Mouse (Mus musculus): Measurements from ENCODE around the gene Cyp46a1. TPM values are rescaled to one million over a fixed set of nuclear protein-coding genes. Genes with fewer than 3 reads are reported as not detected.

Cyp46a1 gene
- polyA plus RNA-seq, 1 experiment = not detected

DNA sequence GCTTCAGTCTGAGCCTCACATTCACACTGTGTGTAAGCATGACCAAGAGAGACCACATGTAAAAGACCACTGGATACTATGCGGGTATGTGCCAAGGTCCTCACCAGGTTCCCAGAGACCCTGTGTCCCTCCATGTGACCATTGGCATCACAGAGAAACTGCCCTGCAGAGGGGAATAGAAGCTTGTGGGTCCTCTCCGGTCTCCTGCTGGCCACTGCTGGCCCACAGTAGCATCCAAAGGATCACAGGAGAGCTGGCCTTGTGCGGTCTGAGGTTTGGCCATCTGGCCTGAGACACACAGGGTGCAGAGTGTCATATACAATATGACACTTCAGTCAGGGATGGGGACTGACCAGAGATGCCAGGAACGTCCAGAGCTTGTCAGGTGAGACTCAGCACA is 24.1 kb upstream of the Cyp46a1 start:
- H3K27me3 ChIP-seq (ENCODE audit: control insufficient read depth) = peaks cover 35% of the 10 kb centered on the region
- H3K36me3 ChIP-seq (ENCODE audit: control insufficient read depth) = no peaks in the 10 kb centered on the region
- H3K4me1 ChIP-seq (ENCODE audit: control insufficient read depth) = no peaks in the 10 kb centered on the region
- H3K4me3 ChIP-seq (replicated peaks) = no peak overlapping the region
- TF ChIP-seq TAL1 (IDR thresholded peaks at IDR 0.05; ENCODE audit: low read length) (no peak), GATA1 (IDR thresholded peaks at IDR 0.05; ENCODE audit: low read length) (no peak)
- H3K9me3 ChIP-seq (ENCODE audit: control insufficient read depth, low read length) = no peaks in the 10 kb centered on the region

DNA sequence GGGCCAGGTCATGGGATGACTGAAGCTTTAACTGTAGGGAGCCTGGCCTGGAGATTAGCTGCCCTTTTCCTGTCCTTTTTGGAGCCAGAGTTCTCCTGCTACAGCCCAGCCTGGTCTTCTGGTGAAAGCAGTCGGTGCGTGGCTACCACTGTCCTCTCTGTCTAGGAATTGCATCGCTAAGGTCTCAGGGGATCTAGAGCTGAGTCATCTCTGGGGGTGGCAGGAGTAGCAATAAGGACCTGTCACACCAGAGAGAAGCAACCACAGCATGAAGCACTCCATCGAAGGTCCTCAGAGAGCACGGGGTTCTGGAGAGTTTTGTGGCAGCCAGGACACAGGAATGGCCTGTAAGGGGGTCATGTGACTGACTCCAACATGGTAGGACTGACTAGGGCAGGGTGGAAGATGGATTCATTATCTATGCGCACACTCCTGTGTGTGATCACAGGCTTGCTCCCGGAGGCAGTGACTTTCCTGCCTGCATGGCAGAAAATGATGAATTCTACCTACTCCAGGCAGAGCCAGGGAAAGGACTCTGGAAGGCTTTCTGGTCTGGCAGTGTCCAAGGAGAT is 23.6 kb upstream of the Cyp46a1 start:
- no peak overlapping the region for H3K4me3 ChIP-seq (replicated peaks)
- H3K36me3 ChIP-seq (ENCODE audit: control insufficient read depth) = no peaks in the 10 kb centered on the region
- no peaks in the 10 kb centered on the region for H3K9me3 ChIP-seq (ENCODE audit: control insufficient read depth, low read length)
- no peak for TF ChIP-seq GATA1 (IDR thresholded peaks at IDR 0.05; ENCODE audit: low read length)
- no peak for TF ChIP-seq TAL1 (IDR thresholded peaks at IDR 0.05; ENCODE audit: low read length)
- no peaks in the 10 kb centered on the region for H3K4me1 ChIP-seq (ENCODE audit: control insufficient read depth)
- peaks cover 30% of the 10 kb centered on the region for H3K27me3 ChIP-seq (ENCODE audit: control insufficient read depth)

DNA sequence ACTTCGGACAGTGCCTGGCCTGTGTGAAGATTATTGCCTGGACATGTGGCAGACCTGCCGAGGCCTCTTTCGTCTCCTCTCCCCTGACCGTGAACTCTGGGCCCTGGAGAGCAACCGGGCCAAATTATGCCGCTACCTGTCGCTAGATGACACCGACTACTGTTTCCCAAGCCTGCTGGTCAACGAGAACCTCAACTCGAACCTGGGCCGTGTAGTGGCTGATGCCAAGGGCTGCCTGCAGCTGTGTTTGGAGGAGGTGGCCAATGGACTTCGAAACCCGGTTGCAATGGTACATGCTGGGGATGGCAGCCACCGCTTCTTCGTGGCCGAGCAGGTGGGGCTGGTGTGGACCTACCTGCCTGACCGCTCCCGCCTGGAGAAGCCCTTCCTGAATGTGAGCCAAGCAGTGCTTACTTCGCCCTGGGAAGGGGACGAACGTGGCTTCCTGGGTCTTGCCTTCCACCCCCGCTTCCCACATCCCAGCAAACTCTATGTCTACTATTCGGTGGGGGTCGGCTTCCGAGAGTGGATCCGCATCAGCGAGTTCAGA is 22.4 kb upstream of the Cyp46a1 start:
- H3K9me3 ChIP-seq (ENCODE audit: control insufficient read depth, low read length) = no peaks in the 10 kb centered on the region
- H3K36me3 ChIP-seq (ENCODE audit: control insufficient read depth) = no peaks in the 10 kb centered on the region
- no peaks in the 10 kb centered on the region for H3K4me1 ChIP-seq (ENCODE audit: control insufficient read depth)
- no peak for TF ChIP-seq GATA1 (IDR thresholded peaks at IDR 0.05; ENCODE audit: low read length)
- TF ChIP-seq TAL1 (IDR thresholded peaks at IDR 0.05; ENCODE audit: low read length) = no peak
- peaks cover 28% of the 10 kb centered on the region for H3K27me3 ChIP-seq (ENCODE audit: control insufficient read depth)
- no peak overlapping the region for H3K4me3 ChIP-seq (replicated peaks)

DNA sequence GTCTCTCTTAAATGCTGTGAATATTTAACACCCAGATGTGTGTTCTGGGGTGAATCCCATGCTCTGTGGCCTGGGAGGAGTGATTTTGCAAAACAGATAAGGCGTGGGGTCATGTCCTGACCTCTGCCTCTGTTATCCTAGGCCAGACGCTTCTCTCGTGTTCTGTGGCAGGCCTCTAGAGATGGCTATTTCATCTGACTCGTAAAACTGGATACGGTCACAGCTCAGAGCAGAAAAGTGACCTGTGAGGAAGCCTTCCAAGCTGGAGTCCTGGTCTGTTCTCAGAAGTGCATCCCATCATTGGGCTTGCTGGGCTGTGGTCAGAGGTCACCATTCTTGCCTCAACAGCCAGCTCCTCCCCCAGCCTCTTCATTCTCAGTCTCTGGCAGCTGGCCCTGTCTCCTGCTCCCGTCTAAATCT is 21.7 kb upstream of the Cyp46a1 start:
- no peaks in the 10 kb centered on the region for H3K4me1 ChIP-seq (ENCODE audit: control insufficient read depth)
- H3K9me3 ChIP-seq (ENCODE audit: control insufficient read depth, low read length) = no peaks in the 10 kb centered on the region
- H3K27me3 ChIP-seq (ENCODE audit: control insufficient read depth) = peaks cover 28% of the 10 kb centered on the region
- no peak overlapping the region for H3K4me3 ChIP-seq (replicated peaks)
- no peak for TF ChIP-seq GATA1 (IDR thresholded peaks at IDR 0.05; ENCODE audit: low read length)
- TF ChIP-seq TAL1 (IDR thresholded peaks at IDR 0.05; ENCODE audit: low read length) = no peak
- no peaks in the 10 kb centered on the region for H3K36me3 ChIP-seq (ENCODE audit: control insufficient read depth)

DNA sequence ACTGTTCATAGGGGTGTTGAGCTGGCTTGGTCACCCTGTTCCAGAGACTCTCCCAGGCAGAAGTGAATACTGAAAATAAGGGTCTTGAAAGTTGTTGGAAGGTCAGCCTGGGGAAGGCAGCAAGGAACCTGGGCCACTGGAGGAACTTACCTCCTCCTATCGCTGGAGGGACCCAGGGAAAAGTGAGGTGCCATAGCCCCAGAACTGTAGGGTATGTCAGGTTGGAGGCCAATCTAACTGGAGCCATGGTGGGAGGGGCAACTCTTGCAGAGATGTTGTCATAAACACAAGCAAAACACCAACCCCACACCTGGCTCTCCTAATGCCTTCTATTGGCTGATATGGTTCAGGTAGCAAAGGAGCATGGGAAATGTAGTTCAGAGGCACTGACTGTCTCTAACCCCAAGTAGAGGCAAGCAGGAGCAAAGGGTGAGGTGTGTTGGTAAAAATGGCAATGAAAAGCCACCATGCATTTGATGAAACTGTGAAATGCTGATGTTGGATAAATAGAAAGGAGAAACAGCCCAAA is 20.9 kb upstream of the Cyp46a1 start:
- H3K36me3 ChIP-seq (ENCODE audit: control insufficient read depth) = no peaks in the 10 kb centered on the region
- H3K4me1 ChIP-seq (ENCODE audit: control insufficient read depth) = no peaks in the 10 kb centered on the region
- TF ChIP-seq GATA1 (IDR thresholded peaks at IDR 0.05; ENCODE audit: low read length) (no peak), TAL1 (IDR thresholded peaks at IDR 0.05; ENCODE audit: low read length) (no peak)
- H3K9me3 ChIP-seq (ENCODE audit: control insufficient read depth, low read length) = no peaks in the 10 kb centered on the region
- peaks cover 29% of the 10 kb centered on the region for H3K27me3 ChIP-seq (ENCODE audit: control insufficient read depth)
- H3K4me3 ChIP-seq (replicated peaks) = no peak overlapping the region

DNA sequence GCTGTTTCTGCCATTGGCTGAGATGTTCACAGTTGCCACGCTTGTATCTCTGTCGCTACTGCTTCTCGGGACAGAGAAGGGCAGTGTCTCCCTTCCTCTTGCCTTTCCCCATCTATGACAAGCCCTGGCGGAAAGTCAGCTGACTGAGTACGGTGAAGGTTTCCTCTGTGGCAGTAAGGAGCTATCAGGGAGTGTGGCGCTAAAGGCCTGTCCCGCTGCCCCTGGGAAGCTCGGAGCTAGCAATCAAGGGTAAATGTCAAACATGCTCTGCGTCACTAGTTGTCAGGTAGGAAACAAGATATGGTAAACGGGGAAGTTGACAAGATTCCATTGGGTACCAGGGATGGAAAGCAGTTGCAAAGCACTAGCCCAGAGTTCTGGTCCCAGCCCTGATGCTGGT is 18.4 kb upstream of the Cyp46a1 start:
- H3K27me3 ChIP-seq (ENCODE audit: control insufficient read depth) = peaks cover 50% of the 10 kb centered on the region
- TF ChIP-seq GATA1 (IDR thresholded peaks at IDR 0.05; ENCODE audit: low read length) (no peak), TAL1 (IDR thresholded peaks at IDR 0.05; ENCODE audit: low read length) (no peak)

DNA sequence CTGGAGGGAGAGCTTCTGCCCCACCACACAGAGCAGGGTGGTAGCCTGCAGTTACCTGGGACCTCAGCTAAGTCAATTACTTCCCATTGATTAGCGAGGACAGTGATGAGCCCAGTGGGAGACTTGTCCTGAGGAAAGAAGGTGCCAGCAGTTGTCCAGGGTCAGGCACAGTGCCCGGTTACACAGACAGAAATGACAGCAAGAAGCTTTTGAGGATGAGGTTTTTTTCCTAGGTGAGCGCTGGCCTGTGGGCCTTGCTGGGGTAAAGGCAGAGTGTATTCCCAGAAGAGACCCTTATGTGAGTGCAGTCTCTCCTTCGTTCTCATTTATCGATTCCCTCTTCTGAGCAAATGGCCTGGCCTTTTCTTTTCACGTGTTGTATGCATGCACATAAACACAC is 17.5 kb upstream of the Cyp46a1 start:
- no peaks in the 10 kb centered on the region for H3K9me3 ChIP-seq (ENCODE audit: control insufficient read depth, low read length)
- H3K27me3 ChIP-seq (ENCODE audit: control insufficient read depth) = peaks cover 50% of the 10 kb centered on the region
- H3K4me3 ChIP-seq (replicated peaks) = no peak overlapping the region
- no peaks in the 10 kb centered on the region for H3K36me3 ChIP-seq (ENCODE audit: control insufficient read depth)
- no peaks in the 10 kb centered on the region for H3K4me1 ChIP-seq (ENCODE audit: control insufficient read depth)
- TF ChIP-seq TAL1 (IDR thresholded peaks at IDR 0.05; ENCODE audit: low read length) (no peak), GATA1 (IDR thresholded peaks at IDR 0.05; ENCODE audit: low read length) (no peak)

More for the DNA sequence above, 18.4 kb upstream of the Cyp46a1 start:
- no peaks in the 10 kb centered on the region for H3K36me3 ChIP-seq (ENCODE audit: control insufficient read depth)
- H3K4me1 ChIP-seq (ENCODE audit: control insufficient read depth) = no peaks in the 10 kb centered on the region
- no peak overlapping the region for H3K4me3 ChIP-seq (replicated peaks)
- H3K9me3 ChIP-seq (ENCODE audit: control insufficient read depth, low read length) = no peaks in the 10 kb centered on the region

DNA sequence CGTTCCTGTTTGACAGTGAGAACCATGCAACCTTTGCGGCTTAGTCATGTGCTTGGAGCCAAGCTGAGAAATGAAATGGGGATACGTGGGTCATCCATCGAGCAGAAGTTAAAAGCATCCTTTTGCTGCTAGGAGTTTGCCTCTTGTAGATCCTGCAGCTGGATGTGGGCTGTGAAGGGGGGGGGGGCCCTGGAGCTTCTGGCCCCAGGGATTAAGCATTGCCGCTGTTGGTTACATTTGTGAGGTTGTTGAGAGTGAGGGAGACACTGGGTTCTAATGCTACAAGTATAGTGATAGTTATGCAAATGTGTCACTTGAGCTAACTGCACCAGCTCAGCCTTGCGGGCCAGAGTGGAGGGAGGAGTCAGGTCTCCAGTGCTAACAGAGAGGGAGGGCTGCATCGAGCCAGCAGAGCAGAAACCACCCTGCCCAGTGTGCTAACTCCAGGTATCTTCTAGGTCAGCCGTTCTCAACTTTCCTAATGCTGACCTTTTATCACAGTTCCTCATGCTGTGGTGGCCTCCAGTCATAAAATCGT is 16.9 kb upstream of the Cyp46a1 start:
- H3K27me3 ChIP-seq (ENCODE audit: control insufficient read depth) = peaks cover 50% of the 10 kb centered on the region
- no peaks in the 10 kb centered on the region for H3K36me3 ChIP-seq (ENCODE audit: control insufficient read depth)
- no peaks in the 10 kb centered on the region for H3K4me1 ChIP-seq (ENCODE audit: control insufficient read depth)
- H3K9me3 ChIP-seq (ENCODE audit: control insufficient read depth, low read length) = no peaks in the 10 kb centered on the region
- TF ChIP-seq GATA1 (IDR thresholded peaks at IDR 0.05; ENCODE audit: low read length) = no peak
- no peak for TF ChIP-seq TAL1 (IDR thresholded peaks at IDR 0.05; ENCODE audit: low read length)
- H3K4me3 ChIP-seq (replicated peaks) = no peak overlapping the region

DNA sequence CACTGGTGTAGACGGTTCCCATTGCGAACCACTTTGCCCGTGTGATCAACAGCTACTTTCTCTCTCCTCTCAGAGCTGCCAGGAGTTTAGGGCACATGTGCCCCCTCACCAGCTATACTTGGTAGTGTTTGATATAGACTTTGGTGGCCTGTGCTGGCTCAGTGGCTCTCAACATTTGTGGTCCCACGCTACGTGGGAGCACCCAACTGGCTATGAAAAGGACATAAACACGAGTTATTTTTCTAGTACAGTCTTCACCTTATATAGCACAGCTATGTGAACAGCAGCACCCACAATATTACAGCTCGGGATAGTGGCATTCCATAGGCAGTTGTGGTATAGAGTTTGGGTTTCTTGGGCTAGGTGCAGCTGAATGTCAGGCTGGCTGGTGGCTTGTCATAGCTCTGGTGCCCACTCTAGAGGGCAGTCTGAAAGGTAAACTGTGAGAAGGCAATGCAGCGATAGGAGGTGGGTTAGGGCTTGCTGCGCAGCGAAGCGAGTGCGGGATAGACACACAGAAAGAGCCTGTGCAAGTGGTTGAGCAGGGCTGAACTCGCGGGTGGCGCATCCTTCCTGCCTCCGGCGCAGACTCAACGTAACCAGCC is 16.3 kb upstream of the Cyp46a1 start:
- peaks cover 50% of the 10 kb centered on the region for H3K27me3 ChIP-seq (ENCODE audit: control insufficient read depth)
- no peaks in the 10 kb centered on the region for H3K36me3 ChIP-seq (ENCODE audit: control insufficient read depth)
- no peak overlapping the region for H3K4me3 ChIP-seq (replicated peaks)
- H3K9me3 ChIP-seq (ENCODE audit: control insufficient read depth, low read length) = no peaks in the 10 kb centered on the region
- H3K4me1 ChIP-seq (ENCODE audit: control insufficient read depth) = no peaks in the 10 kb centered on the region
- no peak for TF ChIP-seq TAL1 (IDR thresholded peaks at IDR 0.05; ENCODE audit: low read length)
- no peak for TF ChIP-seq GATA1 (IDR thresholded peaks at IDR 0.05; ENCODE audit: low read length)
